Mouse (Mus musculus) heart, embryonic 15.5 days (tissue): ENCODE measurements at regions not wholly inside any gene's neighbourhood (a gene's known extent, or its start where the extent isn't known, plus 50 kb on each side); places are given as distances from the start of the nearest gene placed in this dataset.
A peak's percentile ranks its signal among the peaks of the same experiment; 100 is the strongest.

Experiments used
- ATAC-seq: fragments of 200-750 bp; cut with Nextera tagmentation; replicated peaks from 2 replicates; pipeline ENCODE4 v1.8.0; 2017; ENCODE audit warnings: low read depth, moderate TSS enrichment; ENCODE audit not compliant: insufficient number of reproducible peaks, insufficient read depth, low FRiP score
- H3K27ac ChIP-seq: fragments of 300-500 bp; sonication (generic); 2 replicates; pipeline ENCODE4 v1.5.1; 2015; ENCODE audit warnings: mild to moderate bottlenecking, inconsistent platforms
- H3K27me3 ChIP-seq: fragments of 300-500 bp; sonication (generic); 2 replicates; pipeline ENCODE4 v1.6.1; 2015; ENCODE audit warnings: inconsistent platforms
- H3K36me3 ChIP-seq: fragments of 300-500 bp; sonication (generic); 2 replicates; pipeline ENCODE4 v1.6.1; 2015; ENCODE audit warnings: mild to moderate bottlenecking, inconsistent platforms
- H3K4me1 ChIP-seq: fragments of 300-500 bp; sonication (generic); replicated peaks from 2 replicates; pipeline ENCODE4 v1.6.1; 2015; ENCODE audit warnings: inconsistent platforms
- H3K4me2 ChIP-seq: fragments of 300-500 bp; sonication (generic); 2 replicates; pipeline ENCODE4 v1.6.1; 2015; ENCODE audit warnings: inconsistent platforms, mild to moderate bottlenecking, moderate library complexity
- H3K4me3 ChIP-seq: fragments of 300-500 bp; sonication (generic); 2 replicates; pipeline ENCODE4 v1.5.1; 2015; ENCODE audit warnings: mild to moderate bottlenecking, inconsistent platforms
- H3K9ac ChIP-seq: fragments of 300-500 bp; sonication (generic); 2 replicates; pipeline ENCODE4 v1.6.1; 2015; ENCODE audit warnings: mild to moderate bottlenecking, inconsistent platforms
- H3K9me3 ChIP-seq: fragments of 300-500 bp; sonication (generic); replicated peaks from 2 replicates; pipeline ENCODE4 v1.6.1; 2016; ENCODE audit warnings: inconsistent platforms
- WGBS: fragments of 180-500 bp; shearing (Covaris S2); methylation state at CpG from one replicate; pipeline ENCODE4 v1.1.7; 2015; ENCODE audit warnings: mixed read lengths; 5-methylcytosine and 5-hydroxymethylcytosine counted together

GRCm38 (mm10) chr3:15126736-15127135 is 205.4 kb downstream of the Gm9733 start:
- Histone ChIP-seq H3K4me1 (no peaks in the 10 kb centered on the region), H3K9me3 (no peaks in the 10 kb centered on the region), H3K27me3 (no peaks in the 10 kb centered on the region), H3K36me3 (no peaks in the 10 kb centered on the region), H3K4me3 (no peak overlapping the region), H3K9ac (no peak overlapping the region), H3K4me2 (no peak overlapping the region), H3K27ac (no peak overlapping the region)
- WGBS, result 52% methylated on average over 4 of the region's 4 CpGs
- ATAC-seq, result no peak

GRCm38 (mm10) chr3:15128370-15128769 is 203.7 kb downstream of the Gm9733 start:
- Histone ChIP-seq H3K4me1 (no peaks in the 10 kb centered on the region), H3K4me3 (no peak overlapping the region), H3K9ac (no peak overlapping the region), H3K4me2 (no peak overlapping the region), H3K27me3 (no peaks in the 10 kb centered on the region), H3K27ac (no peak overlapping the region), H3K9me3 (no peaks in the 10 kb centered on the region), H3K36me3 (no peaks in the 10 kb centered on the region)
- ATAC-seq, result no peak

- H3K27ac ChIP-seq, result no peak overlapping the region
- WGBS, result 60% methylated on average over 3 of the region's 3 CpGs
- ATAC-seq, result 0 out of 2 replicates have a peak, but pooled peaks have one; percentile 31
Measured at GRCm38 (mm10) chr3:15128960-15129359, 203.1 kb downstream of the Gm9733 start.

GRCm38 (mm10) chr3:15129729-15130369 is 202.3 kb downstream of the Gm9733 start:
- Histone ChIP-seq H3K27ac (no peak overlapping the region), H3K4me1 (no peaks in the 10 kb centered on the region), H3K9ac (no peak overlapping the region), H3K36me3 (no peaks in the 10 kb centered on the region), H3K27me3 (no peaks in the 10 kb centered on the region), H3K4me3 (no peak overlapping the region), H3K4me2 (no peak overlapping the region), H3K9me3 (no peaks in the 10 kb centered on the region)
- ATAC-seq, result no peak
- WGBS, result 79% methylated on average over 9 of the region's 9 CpGs

More at GRCm38 (mm10) chr3:15128960-15129359, 203.1 kb downstream of the Gm9733 start:
- Histone ChIP-seq H3K4me3 (no peak overlapping the region), H3K36me3 (no peaks in the 10 kb centered on the region), H3K4me1 (no peaks in the 10 kb centered on the region), H3K4me2 (no peak overlapping the region), H3K9ac (no peak overlapping the region), H3K27me3 (no peaks in the 10 kb centered on the region), H3K9me3 (no peaks in the 10 kb centered on the region)

GRCm38 (mm10) chr3:15132136-15132535 is 200.0 kb downstream of the Gm9733 start:
- Histone ChIP-seq H3K9ac (no peak overlapping the region), H3K4me3 (no peak overlapping the region), H3K9me3 (no peaks in the 10 kb centered on the region), H3K27ac (no peak overlapping the region), H3K36me3 (no peaks in the 10 kb centered on the region), H3K4me1 (no peaks in the 10 kb centered on the region), H3K4me2 (no peak overlapping the region), H3K27me3 (no peaks in the 10 kb centered on the region)
- no peak for ATAC-seq
- WGBS, result 45% methylated on average over 5 of the region's 5 CpGs

- H3K9me3 ChIP-seq, result no peaks in the 10 kb centered on the region
- no peak overlapping the region for H3K4me3 ChIP-seq
- H3K27ac ChIP-seq, result no peak overlapping the region
- no peaks in the 10 kb centered on the region for H3K36me3 ChIP-seq
- no peak overlapping the region for H3K4me2 ChIP-seq
- ATAC-seq, result no peak
- H3K9ac ChIP-seq, result no peak overlapping the region
- H3K27me3 ChIP-seq, result no peaks in the 10 kb centered on the region
- 90% methylated on average over 1 of the region's 1 CpGs for WGBS
- H3K4me1 ChIP-seq, result no peaks in the 10 kb centered on the region
Measured at GRCm38 (mm10) chr3:15139550-15139949, 192.6 kb downstream of the Gm9733 start.

- 70% methylated on average over 1 of the region's 1 CpGs for WGBS
- Histone ChIP-seq H3K27ac (no peak overlapping the region), H3K27me3 (no peaks in the 10 kb centered on the region), H3K4me2 (no peak overlapping the region), H3K9me3 (no peaks in the 10 kb centered on the region), H3K4me1 (no peaks in the 10 kb centered on the region), H3K9ac (no peak overlapping the region), H3K4me3 (no peak overlapping the region), H3K36me3 (no peaks in the 10 kb centered on the region)
- no peak for ATAC-seq
Measured at GRCm38 (mm10) chr3:15153710-15154109, 178.4 kb downstream of the Gm9733 start.

- Histone ChIP-seq H3K9ac (no peak overlapping the region), H3K27me3 (no peaks in the 10 kb centered on the region), H3K4me1 (no peaks in the 10 kb centered on the region), H3K9me3 (no peaks in the 10 kb centered on the region), H3K4me3 (no peak overlapping the region), H3K27ac (no peak overlapping the region), H3K36me3 (no peaks in the 10 kb centered on the region), H3K4me2 (no peak overlapping the region)
- WGBS, result 71% methylated on average over 3 of the region's 3 CpGs
- ATAC-seq, result no peak
Measured at GRCm38 (mm10) chr3:15154153-15154552, 177.9 kb downstream of the Gm9733 start.

GRCm38 (mm10) chr3:15156681-15157080 is 175.4 kb downstream of the Gm9733 start:
- Histone ChIP-seq H3K4me2 (no peak overlapping the region), H3K36me3 (no peaks in the 10 kb centered on the region), H3K4me3 (no peak overlapping the region), H3K9ac (no peak overlapping the region), H3K4me1 (no peaks in the 10 kb centered on the region; the same call in 1 of the 2 replicates), H3K27ac (no peak overlapping the region), H3K27me3 (no peaks in the 10 kb centered on the region), H3K9me3 (no peaks in the 10 kb centered on the region)
- 78% methylated on average over 4 of the region's 4 CpGs for WGBS
- no peak for ATAC-seq

GRCm38 (mm10) chr3:15157842-15158241 is 174.3 kb downstream of the Gm9733 start:
- ATAC-seq, result no peak
- no peak overlapping the region for H3K9ac ChIP-seq
- H3K36me3 ChIP-seq, result no peaks in the 10 kb centered on the region
- no peak overlapping the region for H3K4me3 ChIP-seq
- no peak overlapping the region for H3K4me2 ChIP-seq
- H3K27me3 ChIP-seq, result no peaks in the 10 kb centered on the region
- no peaks in the 10 kb centered on the region; the same call in 1 of the 2 replicates for H3K4me1 ChIP-seq
- WGBS, result 76% methylated on average over 1 of the region's 1 CpGs
- no peaks in the 10 kb centered on the region for H3K9me3 ChIP-seq
- H3K27ac ChIP-seq, result no peak overlapping the region

GRCm38 (mm10) chr3:15158926-15159325 is 173.2 kb downstream of the Gm9733 start:
- no peaks in the 10 kb centered on the region; the same call in 1 of the 2 replicates for H3K4me1 ChIP-seq
- 80% methylated on average over 8 of the region's 8 CpGs for WGBS
- no peaks in the 10 kb centered on the region for H3K9me3 ChIP-seq
- no peak overlapping the region for H3K4me2 ChIP-seq
- no peak overlapping the region for H3K9ac ChIP-seq
- no peaks in the 10 kb centered on the region for H3K36me3 ChIP-seq
- no peak for ATAC-seq
- no peaks in the 10 kb centered on the region for H3K27me3 ChIP-seq
- H3K4me3 ChIP-seq, result no peak overlapping the region
- no peak overlapping the region for H3K27ac ChIP-seq

GRCm38 (mm10) chr3:15159965-15160714 is 172.0 kb downstream of the Gm9733 start:
- Histone ChIP-seq H3K4me2 (no peak overlapping the region), H3K4me1 (no peaks in the 10 kb centered on the region; the same call in 1 of the 2 replicates), H3K27ac (no peak overlapping the region), H3K9ac (no peak overlapping the region), H3K36me3 (no peaks in the 10 kb centered on the region), H3K27me3 (no peaks in the 10 kb centered on the region), H3K4me3 (no peak overlapping the region), H3K9me3 (no peaks in the 10 kb centered on the region)
- 72% methylated on average over 8 of the region's 8 CpGs for WGBS
- ATAC-seq, result no peak
